Mouse (Mus musculus): ENCODE measurements around the gene Gm17359. TPM values are rescaled to one million over a fixed set of nuclear protein-coding genes. Genes with fewer than 3 reads are reported as not detected.
A peak's percentile ranks its signal among the peaks of the same experiment; 100 is the strongest.

Gm17359 gene
- polyA plus RNA-seq, 1 experiment from 2014 or later = not detected

DNA sequence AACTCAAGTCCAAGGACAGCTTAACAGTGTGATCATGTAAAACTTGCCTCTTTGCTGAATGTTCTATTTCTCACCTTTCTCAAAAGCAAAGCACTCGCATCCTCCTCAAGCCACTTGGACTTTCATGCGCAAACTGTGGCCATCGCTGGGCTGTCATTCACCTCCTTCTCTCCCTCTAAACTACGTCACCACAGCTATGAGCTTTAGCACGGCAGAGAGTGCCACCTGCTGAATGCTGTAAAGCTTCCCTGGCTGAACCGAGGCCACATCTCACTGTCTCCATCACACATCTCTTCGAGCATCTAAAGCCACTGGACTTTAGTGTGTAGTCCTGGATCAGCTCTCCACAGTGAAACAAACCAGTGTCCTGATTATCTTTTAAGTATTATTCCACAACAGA, 158.7 kb downstream of the Gm17359 start:
- H3K27me3 ChIP-seq (ENCODE audit: control insufficient read depth, insufficient read depth, low read length) = no peaks in the 10 kb centered on the region
- H3K4me1 ChIP-seq (replicated peaks; ENCODE audit: control insufficient read depth, insufficient read depth, low read length) = no peaks in the 10 kb centered on the region
- no peaks in the 10 kb centered on the region for H3K9me3 ChIP-seq (ENCODE audit: control insufficient read depth, low read length)
- no peak overlapping the region for H3K27ac ChIP-seq
- DNase-seq (ENCODE audit: low spot score) (no peak), ATAC-seq (ENCODE audit: low FRiP score) (peak; percentile 48; the same call in 1 of the 2 replicates)
- no peak overlapping the region for H3K4me3 ChIP-seq (replicated peaks; ENCODE audit: low read length)
- H3K9ac ChIP-seq = no peak overlapping the region
- 81% methylated on average over 7 of the region's 7 CpGs for WGBS
- H3K4me2 ChIP-seq (replicated peaks) = no peak overlapping the region
- peaks cover 39% of the 10 kb centered on the region for H3K36me3 ChIP-seq (replicated peaks; ENCODE audit: control insufficient read depth, insufficient read depth)

DNA sequence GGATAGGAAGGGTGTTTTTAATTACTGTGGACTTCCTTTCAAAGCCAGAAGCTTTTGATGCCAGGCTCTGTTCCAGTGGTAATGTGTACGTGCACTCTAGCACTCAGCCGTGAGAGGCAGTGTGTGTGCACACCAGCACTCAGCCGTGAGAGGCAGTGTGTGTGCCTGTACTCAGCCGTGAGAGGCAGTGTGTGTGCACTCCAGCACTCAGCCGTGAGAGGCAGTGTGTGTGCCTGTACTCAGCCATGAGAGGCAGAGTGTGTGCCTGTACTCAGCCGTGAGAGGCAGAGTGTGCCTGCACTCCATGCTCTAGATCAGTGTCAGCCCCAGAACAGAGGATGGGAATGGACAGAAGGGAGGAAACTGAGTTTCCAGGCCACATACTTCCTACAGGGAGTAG, 160.2 kb downstream of the Gm17359 start:
- Histone ChIP-seq H3K4me2 (replicated peaks) (no peak overlapping the region), H3K4me1 (replicated peaks; ENCODE audit: control insufficient read depth, insufficient read depth, low read length) (no peaks in the 10 kb centered on the region), H3K4me3 (replicated peaks; ENCODE audit: low read length) (no peak overlapping the region), H3K9ac (no peak overlapping the region), H3K27ac (no peak overlapping the region), H3K9me3 (ENCODE audit: control insufficient read depth, low read length) (no peaks in the 10 kb centered on the region), H3K27me3 (ENCODE audit: control insufficient read depth, insufficient read depth, low read length) (no peaks in the 10 kb centered on the region), H3K36me3 (replicated peaks; ENCODE audit: control insufficient read depth, insufficient read depth) (peaks cover 40% of the 10 kb centered on the region)
- ATAC-seq (ENCODE audit: low FRiP score) = no peak
- WGBS = 86% methylated on average over 6 of the region's 6 CpGs
- no peak for DNase-seq (ENCODE audit: low spot score)

DNA sequence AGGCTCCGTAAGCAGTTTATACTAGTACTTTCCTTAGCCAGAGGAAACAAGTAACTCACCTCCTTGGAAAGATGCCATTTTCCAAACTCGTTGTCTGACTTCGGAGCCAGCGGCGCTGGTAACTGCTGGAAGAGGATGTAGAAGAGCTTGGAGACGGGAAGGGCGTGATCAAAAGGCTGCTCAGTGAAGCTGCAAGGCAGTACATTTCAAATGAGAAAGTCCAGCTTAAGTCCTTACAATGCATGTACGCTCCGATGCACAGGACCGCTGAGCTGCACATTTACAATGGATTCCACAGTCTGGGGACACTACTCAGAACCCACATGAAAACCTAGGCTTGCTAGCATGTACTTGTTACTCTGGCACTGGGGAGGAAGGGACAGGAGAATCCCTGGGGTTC, 163.8 kb downstream of the Gm17359 start:
- Histone ChIP-seq H3K4me2 (replicated peaks) (no peak overlapping the region), H3K9me3 (ENCODE audit: control insufficient read depth, low read length) (no peaks in the 10 kb centered on the region), H3K9ac (no peak overlapping the region), H3K36me3 (replicated peaks; ENCODE audit: control insufficient read depth, insufficient read depth) (peaks cover 28% of the 10 kb centered on the region), H3K27me3 (ENCODE audit: control insufficient read depth, insufficient read depth, low read length) (no peaks in the 10 kb centered on the region), H3K4me3 (replicated peaks; ENCODE audit: low read length) (no peak overlapping the region), H3K4me1 (replicated peaks; ENCODE audit: control insufficient read depth, insufficient read depth, low read length) (no peaks in the 10 kb centered on the region), H3K27ac (no peak overlapping the region)
- 38% methylated on average over 10 of the region's 10 CpGs for WGBS
- ATAC-seq (ENCODE audit: low FRiP score) (peak; percentile 14; the same call in 1 of the 2 replicates), DNase-seq (ENCODE audit: low spot score) (no peak)

DNA sequence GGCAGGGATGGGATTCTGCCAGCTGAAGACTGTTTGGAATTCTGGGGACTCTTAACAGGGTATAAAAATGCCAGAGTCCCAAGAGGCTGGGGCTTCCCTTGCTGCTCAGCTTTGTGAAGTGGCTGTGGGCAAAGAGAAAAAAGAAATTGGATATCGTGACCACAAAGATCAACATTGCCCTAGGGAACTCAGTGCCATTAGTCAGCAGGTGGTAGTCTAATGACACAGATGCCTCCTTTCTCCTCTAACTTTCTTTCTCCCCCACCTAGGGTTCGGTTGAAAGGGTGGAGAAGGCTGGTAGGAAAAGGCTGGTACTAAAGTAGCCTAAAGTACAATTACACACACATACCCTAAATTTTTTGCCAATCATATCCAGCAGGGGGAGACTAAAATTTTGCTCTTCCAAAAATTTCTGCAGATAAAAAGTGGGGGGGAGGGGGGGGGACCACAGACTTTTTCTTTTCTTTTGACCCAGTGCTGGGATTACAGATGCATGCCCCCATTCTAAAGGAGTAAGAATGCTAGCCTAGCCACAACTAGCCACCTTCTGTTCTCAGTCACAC, 164.8 kb downstream of the Gm17359 start:
- no peak overlapping the region for H3K4me3 ChIP-seq (replicated peaks; ENCODE audit: low read length)

More for the DNA sequence above, 164.8 kb downstream of the Gm17359 start:
- DNase-seq (ENCODE audit: low spot score) (no peak), ATAC-seq (ENCODE audit: low FRiP score) (no peak)
- Histone ChIP-seq H3K9me3 (ENCODE audit: control insufficient read depth, low read length) (no peaks in the 10 kb centered on the region), H3K27ac (no peak overlapping the region), H3K36me3 (replicated peaks; ENCODE audit: control insufficient read depth, insufficient read depth) (peaks cover 23% of the 10 kb centered on the region), H3K27me3 (ENCODE audit: control insufficient read depth, insufficient read depth, low read length) (no peaks in the 10 kb centered on the region), H3K4me2 (replicated peaks) (no peak overlapping the region), H3K9ac (no peak overlapping the region), H3K4me1 (replicated peaks; ENCODE audit: control insufficient read depth, insufficient read depth, low read length) (no peaks in the 10 kb centered on the region)
- 79% methylated on average over 2 of the region's 2 CpGs for WGBS

Other genes with a start within 250 kb of the Gm17359 start
- gene Rapgef2, start 50.1 kb upstream of the Gm17359 start, polyA plus RNA-seq (2014; fragmentation: Nextera tagmentation; extraction: Ambion mirVana) = 13.9 and 16.1 TPM in 2 replicates
- gene Fnip2, start 231.1 kb downstream of the Gm17359 start, polyA plus RNA-seq (2014; fragmentation: Nextera tagmentation; extraction: Ambion mirVana) = 5.9 and 9.9 TPM in 2 replicates